Mouse (Mus musculus) heart, embryonic 13.5 days (tissue): Measurements from ENCODE around the gene Tmcc3. TPM values are rescaled to one million over a fixed set of nuclear protein-coding genes. Genes with fewer than 3 reads are reported as not detected.
"Not testable (repeated sequence)": the region's sequence is repeated elsewhere in the genome, so short reads cannot be mapped to it uniquely, and the experiment has no call there.

Source experiments
- ATAC-seq: fragments of 200-750 bp; cut with Nextera tagmentation; 2 replicates; pipeline ENCODE4 v1.8.0; 2017; ENCODE audit warnings: moderate TSS enrichment; ENCODE audit not compliant: insufficient number of reproducible peaks, low FRiP score, low TSS enrichment; ENCODE audit errors: extremely low read depth
- H3K27ac ChIP-seq: fragments of 300-500 bp; sonication (generic); replicated peaks from 2 replicates; pipeline ENCODE4 v1.5.1; 2015; ENCODE audit warnings: moderate library complexity, mild to moderate bottlenecking, inconsistent platforms
- H3K27me3 ChIP-seq: fragments of 300-500 bp; sonication (generic); replicated peaks from 2 replicates; pipeline ENCODE4 v1.6.1; 2015; ENCODE audit warnings: mild to moderate bottlenecking, inconsistent platforms
- H3K36me3 ChIP-seq: fragments of 300-500 bp; sonication (generic); 2 replicates; pipeline ENCODE4 v1.6.1; 2015; ENCODE audit warnings: mild to moderate bottlenecking, inconsistent platforms
- H3K4me1 ChIP-seq: fragments of 300-500 bp; sonication (generic); 2 replicates; pipeline ENCODE4 v1.6.1; 2015; ENCODE audit warnings: inconsistent platforms
- H3K4me2 ChIP-seq: fragments of 300-500 bp; sonication (generic); 2 replicates; pipeline ENCODE4 v1.6.1; 2015; ENCODE audit warnings: inconsistent platforms, mild to moderate bottlenecking, moderate library complexity
- H3K4me3 ChIP-seq: fragments of 300-500 bp; sonication (generic); 2 replicates; pipeline ENCODE4 v1.5.1; 2015; ENCODE audit warnings: moderate library complexity, mild to moderate bottlenecking, inconsistent platforms
- H3K9ac ChIP-seq: fragments of 300-500 bp; sonication (generic); 2 replicates; pipeline ENCODE4 v1.6.1; 2015; ENCODE audit warnings: inconsistent platforms, mild to moderate bottlenecking, moderate library complexity
- H3K9me3 ChIP-seq: fragments of 300-500 bp; sonication (generic); 2 replicates; pipeline ENCODE4 v1.6.1; 2016; ENCODE audit warnings: inconsistent platforms
- WGBS: fragments of 180-500 bp; shearing (Covaris S2); methylation state at CpG from one replicate; pipeline ENCODE4 v1.1.7; 2015; ENCODE audit warnings: mixed read lengths; 5-methylcytosine and 5-hydroxymethylcytosine counted together
- polyA plus RNA-seq: library from polyadenylated mRNA; unstranded; fragments of >200 nt; fragmentation: Nextera tagmentation; extraction: Ambion mirVana; gene quantifications from 2 replicates; pipeline ENCODE4 v1.2.1, GENCODE M21; 2015

The Tmcc3 gene
- polyA plus RNA-seq, 1 experiment from 2014 or later = 6.2 TPM

GRCm38 (mm10) chr10:94574451-94575333 is 262.9 kb downstream of the Tmcc3 start:
- peak overlapping the region; percentile 53 for H3K27ac ChIP-seq
- no peak for ATAC-seq

DNA sequence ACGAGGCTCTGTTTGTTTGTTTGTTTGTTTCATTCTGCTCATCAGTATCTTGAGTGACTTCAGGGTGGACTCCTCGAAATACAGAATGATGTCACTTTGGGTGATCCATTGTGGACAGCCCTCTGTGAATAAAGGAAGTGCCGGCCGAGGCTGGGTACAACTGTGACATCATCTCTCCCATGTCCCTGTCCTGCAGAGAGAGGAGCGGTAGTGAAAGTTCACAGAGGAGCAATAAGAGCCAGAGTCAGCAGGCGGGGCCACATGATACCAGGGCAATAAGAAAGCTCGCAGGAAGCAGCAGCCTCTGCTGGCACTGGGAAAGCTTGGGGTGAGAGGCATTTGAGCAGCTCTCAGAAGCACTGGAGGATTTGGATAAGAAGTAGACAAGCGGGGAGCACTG is 264.2 kb downstream of the Tmcc3 start:
- H3K4me3 ChIP-seq = no peak overlapping the region
- peak overlapping the region; percentile 58; the same call in 1 of the 2 replicates for H3K9ac ChIP-seq
- no peaks in the 10 kb centered on the region for H3K27me3 ChIP-seq
- H3K27ac ChIP-seq = peak overlapping the region; percentile 42; the same call in 1 of the 2 replicates
- WGBS = 21% methylated on average over 8 of the region's 8 CpGs
- peaks cover 48% of the 10 kb centered on the region for H3K4me1 ChIP-seq
- peak overlapping the region; percentile 43 for H3K4me2 ChIP-seq
- peaks cover 21% of the 10 kb centered on the region for H3K36me3 ChIP-seq
- no peaks in the 10 kb centered on the region for H3K9me3 ChIP-seq
- ATAC-seq = no peak

More at GRCm38 (mm10) chr10:94574451-94575333, 262.9 kb downstream of the Tmcc3 start:
- H3K4me3 ChIP-seq = no peak overlapping the region
- no peaks in the 10 kb centered on the region for H3K9me3 ChIP-seq
- H3K27me3 ChIP-seq = no peaks in the 10 kb centered on the region
- no peak overlapping the region for H3K9ac ChIP-seq
- WGBS = 72% methylated on average over 13 of the region's 13 CpGs
- H3K36me3 ChIP-seq = peaks cover 13% of the 10 kb centered on the region
- H3K4me2 ChIP-seq = no peak overlapping the region
- H3K4me1 ChIP-seq = peaks cover 49% of the 10 kb centered on the region

DNA sequence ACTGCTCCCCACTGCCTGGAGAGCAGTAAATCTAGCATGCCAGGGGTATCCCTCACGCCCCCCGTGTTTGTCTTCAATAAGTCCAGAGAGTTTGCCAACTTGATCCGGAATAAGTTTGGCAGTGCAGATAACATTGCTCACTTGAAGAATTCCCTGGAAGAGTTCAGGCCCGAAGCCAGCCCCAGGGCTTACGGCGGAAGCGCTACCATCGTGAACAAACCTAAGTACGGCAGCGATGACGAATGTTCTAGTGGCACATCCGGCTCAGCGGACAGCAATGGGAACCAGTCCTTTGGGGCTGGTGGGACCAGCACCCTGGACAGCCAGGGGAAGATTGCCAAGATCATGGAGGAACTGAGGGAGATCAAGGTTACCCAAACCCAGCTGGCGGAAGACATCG is 267.1 kb downstream of the Tmcc3 start:
- H3K9ac ChIP-seq = no peak overlapping the region
- WGBS = 91% methylated on average over 15 of the region's 15 CpGs
- H3K4me2 ChIP-seq = no peak overlapping the region
- H3K27ac ChIP-seq = no peak overlapping the region
- peaks cover 43% of the 10 kb centered on the region for H3K36me3 ChIP-seq
- no peaks in the 10 kb centered on the region for H3K27me3 ChIP-seq
- H3K4me3 ChIP-seq = no peak overlapping the region
- no peak for ATAC-seq
- H3K9me3 ChIP-seq = no peaks in the 10 kb centered on the region
- H3K4me1 ChIP-seq = peaks cover 37% of the 10 kb centered on the region

DNA sequence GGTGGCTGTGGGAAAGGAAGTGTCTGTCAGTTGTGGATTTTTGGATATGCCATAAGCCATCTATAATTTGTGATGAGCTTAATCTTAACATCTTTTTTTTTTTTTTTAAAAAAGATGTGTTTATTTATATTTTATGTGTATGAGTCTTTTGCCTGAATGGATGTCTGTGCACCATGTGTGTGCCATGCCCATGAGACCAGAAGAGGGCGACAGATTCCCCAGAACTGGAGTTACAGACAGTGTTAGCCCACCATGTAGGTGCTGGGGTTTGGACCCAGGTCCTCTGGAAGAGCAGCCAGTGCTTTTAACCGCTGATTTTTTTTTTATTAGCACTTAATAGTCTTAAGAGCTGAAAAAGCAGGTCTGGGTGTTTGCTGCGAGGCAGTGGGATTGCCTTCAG is 269.6 kb downstream of the Tmcc3 start:
- H3K36me3 ChIP-seq = peaks cover 43% of the 10 kb centered on the region
- WGBS = 86% methylated on average over 3 of the region's 3 CpGs
- no peak overlapping the region for H3K9ac ChIP-seq
- no peak overlapping the region for H3K27ac ChIP-seq
- H3K27me3 ChIP-seq = no peaks in the 10 kb centered on the region
- no peak overlapping the region for H3K4me2 ChIP-seq
- H3K4me3 ChIP-seq = no peak overlapping the region
- ATAC-seq = no peak
- peaks cover 28% of the 10 kb centered on the region for H3K4me1 ChIP-seq
- H3K9me3 ChIP-seq = no peaks in the 10 kb centered on the region

DNA sequence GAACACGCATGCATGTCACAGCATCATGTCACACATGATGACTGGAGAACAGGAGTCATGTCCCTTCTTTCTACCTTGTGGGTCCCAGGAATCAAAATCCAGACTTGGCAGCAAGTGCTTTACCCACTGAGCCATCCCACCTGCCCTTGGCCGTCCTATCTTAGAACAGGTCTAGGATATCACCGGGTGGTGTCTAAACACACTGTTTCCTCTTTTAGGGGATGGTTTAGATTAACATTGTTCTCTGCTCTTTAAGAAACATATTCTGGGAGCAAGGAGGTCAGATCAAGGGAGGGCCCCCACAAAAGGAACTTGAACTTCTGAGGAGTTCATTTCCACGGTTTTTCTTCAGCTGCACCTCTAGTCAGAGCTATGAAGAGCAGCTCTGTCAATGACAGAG is 272.0 kb downstream of the Tmcc3 start:
- 59% methylated on average over 4 of the region's 4 CpGs for WGBS
- Histone ChIP-seq H3K9ac (no peak overlapping the region), H3K27ac (no peak overlapping the region), H3K36me3 (peaks cover 48% of the 10 kb centered on the region), H3K27me3 (no peaks in the 10 kb centered on the region), H3K4me2 (no peak overlapping the region), H3K9me3 (no peaks in the 10 kb centered on the region), H3K4me1 (peaks cover 23% of the 10 kb centered on the region), H3K4me3 (no peak overlapping the region)
- ATAC-seq = no peak

DNA sequence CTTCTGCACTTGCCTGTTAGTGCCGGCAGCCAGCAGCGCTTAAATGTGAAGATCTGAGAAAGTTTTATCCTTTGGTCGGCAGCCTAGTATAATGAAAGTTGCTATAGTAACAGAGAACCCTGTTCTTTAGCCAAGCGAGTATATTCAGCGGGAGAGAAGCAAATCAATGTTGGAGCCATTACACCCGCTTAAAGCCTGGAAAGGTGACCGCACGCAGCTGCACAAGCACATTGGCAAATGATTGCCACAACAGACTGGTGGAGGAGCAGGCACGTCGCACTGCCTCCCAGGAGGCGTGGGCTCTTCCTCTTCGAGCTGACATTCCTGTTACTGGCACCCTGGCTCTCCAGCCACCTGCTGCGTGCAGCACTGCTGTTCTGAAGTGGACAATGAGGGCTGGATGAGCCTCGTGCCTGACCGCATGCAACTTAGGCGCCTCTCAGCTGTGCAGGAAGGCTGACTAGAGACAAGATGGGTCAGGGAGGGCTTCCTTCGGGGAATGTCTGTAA is 273.2 kb downstream of the Tmcc3 start:
- H3K27me3 ChIP-seq = no peaks in the 10 kb centered on the region
- no peak for ATAC-seq
- WGBS = 56% methylated on average over 17 of the region's 17 CpGs
- H3K4me1 ChIP-seq = peaks cover 32% of the 10 kb centered on the region
- H3K9ac ChIP-seq = 0 out of 2 replicates have a peak overlapping the region, but pooled peaks have one; percentile 10
- no peaks in the 10 kb centered on the region for H3K9me3 ChIP-seq
- no peak overlapping the region for H3K4me3 ChIP-seq
- H3K36me3 ChIP-seq = peaks cover 38% of the 10 kb centered on the region
- no peak overlapping the region for H3K4me2 ChIP-seq
- H3K27ac ChIP-seq = no peak overlapping the region

- ATAC-seq = no peak
- Histone ChIP-seq H3K4me2 (no peak overlapping the region), H3K36me3 (peaks cover 34% of the 10 kb centered on the region), H3K27me3 (no peaks in the 10 kb centered on the region), H3K9me3 (no peaks in the 10 kb centered on the region), H3K9ac (no peak overlapping the region), H3K27ac (no peak overlapping the region), H3K4me1 (peaks cover 32% of the 10 kb centered on the region), H3K4me3 (no peak overlapping the region)
- WGBS = 43% methylated on average over 8 of the region's 8 CpGs
These were observed 274.1 kb downstream of the Tmcc3 start for GRCm38 (mm10) chr10:94585819-94586218.

- peaks cover 32% of the 10 kb centered on the region for H3K4me1 ChIP-seq
- H3K27ac ChIP-seq = no peak overlapping the region
- no peak overlapping the region for H3K9ac ChIP-seq
- H3K27me3 ChIP-seq = no peaks in the 10 kb centered on the region
- no peaks in the 10 kb centered on the region for H3K9me3 ChIP-seq
- H3K36me3 ChIP-seq = peaks cover 10% of the 10 kb centered on the region; the same call in 1 of the 2 replicates
- H3K4me3 ChIP-seq = no peak overlapping the region
- WGBS = 49% methylated on average over 5 of the region's 5 CpGs
- H3K4me2 ChIP-seq = no peak overlapping the region
- ATAC-seq = no peak
These were observed 277.2 kb downstream of the Tmcc3 start for GRCm38 (mm10) chr10:94588976-94589375.

GRCm38 (mm10) chr10:94595705-94596104 is 284.0 kb downstream of the Tmcc3 start:
- ATAC-seq = no peak
- Histone ChIP-seq H3K4me2 (no peak overlapping the region), H3K9ac (no peak overlapping the region), H3K9me3 (no peaks in the 10 kb centered on the region), H3K27me3 (no peaks in the 10 kb centered on the region), H3K4me3 (no peak overlapping the region), H3K4me1 (no peaks in the 10 kb centered on the region), H3K27ac (no peak overlapping the region), H3K36me3 (no peaks in the 10 kb centered on the region)
- WGBS = 81% methylated on average over 9 of the region's 9 CpGs

- 73% methylated on average over 2 of the region's 2 CpGs for whole genome bisulfite sequencing
- not testable (repeated sequence) for H3K27ac ChIP-seq, ATAC-seq, H3K27me3 ChIP-seq, H3K4me3 ChIP-seq, H3K9ac ChIP-seq, H3K4me2 ChIP-seq, H3K4me1 ChIP-seq, H3K9me3 ChIP-seq, H3K36me3 ChIP-seq
These were observed 288.1 kb downstream of the Tmcc3 start for GRCm38 (mm10) chr10:94599846-94600245.

- no peak for ATAC-seq
- Histone ChIP-seq H3K27me3 (no peaks in the 10 kb centered on the region), H3K9ac (no peak overlapping the region), H3K36me3 (no peaks in the 10 kb centered on the region), H3K27ac (no peak overlapping the region), H3K4me1 (no peaks in the 10 kb centered on the region), H3K9me3 (peaks cover 10% of the 10 kb centered on the region), H3K4me2 (no peak overlapping the region), H3K4me3 (no peak overlapping the region)
- 70% methylated on average over 6 of the region's 6 CpGs for WGBS
These were observed 289.3 kb downstream of the Tmcc3 start for GRCm38 (mm10) chr10:94601034-94601433.

- Histone ChIP-seq H3K27ac (no peak overlapping the region), H3K4me1 (no peaks in the 10 kb centered on the region), H3K36me3 (no peaks in the 10 kb centered on the region), H3K4me3 (no peak overlapping the region), H3K27me3 (no peaks in the 10 kb centered on the region), H3K9me3 (peaks cover 10% of the 10 kb centered on the region), H3K9ac (no peak overlapping the region), H3K4me2 (no peak overlapping the region)
- 78% methylated on average over 4 of the region's 4 CpGs for WGBS
- no peak for ATAC-seq
These were observed 293.7 kb downstream of the Tmcc3 start for GRCm38 (mm10) chr10:94605491-94605890.
